Mouse (Mus musculus) ES-CJ7 (cell line): ENCODE results near the gene Tmc2.
A peak's percentile ranks its signal among the peaks of the same experiment; 100 is the strongest.

ENCODE experiments used
- DNase-seq: peaks from one replicate; pipeline ENCODE4 v3.0.0; 2011; ENCODE audit warnings: low read depth, low spot score

Tmc2 gene

DNA sequence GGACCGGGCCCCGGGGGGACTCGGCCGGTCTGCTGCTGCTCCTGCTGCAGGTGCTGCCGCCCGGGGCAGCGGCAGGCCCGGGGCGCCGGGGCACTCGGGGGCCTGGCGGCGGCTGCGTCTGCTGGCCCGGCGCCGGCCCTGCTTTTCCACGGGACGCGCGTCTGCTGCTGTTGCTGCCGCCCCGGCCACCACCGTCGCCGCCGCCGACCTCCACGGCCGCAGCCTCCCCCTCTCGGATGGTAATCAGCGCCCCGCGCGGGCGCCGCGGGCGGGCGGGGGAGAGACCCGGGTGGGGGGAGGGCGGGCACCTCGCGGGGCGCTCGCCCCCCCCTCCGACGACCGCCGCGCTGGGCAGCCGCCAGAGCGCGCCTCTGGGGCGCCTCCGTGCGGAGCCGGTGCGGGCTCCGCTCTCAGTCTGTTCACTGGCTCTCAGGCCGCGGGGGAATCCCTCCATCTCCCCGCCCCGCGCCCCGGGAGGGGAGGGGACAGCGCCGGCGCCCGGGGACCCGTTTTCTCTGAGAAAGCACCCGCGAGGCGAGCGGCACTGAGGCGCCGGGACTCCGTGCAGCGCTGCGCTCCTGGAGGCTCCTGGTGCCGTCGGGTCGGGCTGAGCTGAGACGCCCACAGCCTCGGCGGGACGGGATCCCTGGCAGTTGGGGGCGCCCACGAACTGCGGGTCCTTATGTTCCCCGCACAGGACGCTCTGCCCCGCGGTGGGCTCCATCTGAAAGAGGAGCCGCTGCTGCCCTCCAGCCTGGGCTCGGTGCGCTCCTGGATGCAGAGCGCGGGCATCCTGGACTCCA is 100.5 kb downstream of the Tmc2 start:
- DNase-seq = no peak

DNA sequence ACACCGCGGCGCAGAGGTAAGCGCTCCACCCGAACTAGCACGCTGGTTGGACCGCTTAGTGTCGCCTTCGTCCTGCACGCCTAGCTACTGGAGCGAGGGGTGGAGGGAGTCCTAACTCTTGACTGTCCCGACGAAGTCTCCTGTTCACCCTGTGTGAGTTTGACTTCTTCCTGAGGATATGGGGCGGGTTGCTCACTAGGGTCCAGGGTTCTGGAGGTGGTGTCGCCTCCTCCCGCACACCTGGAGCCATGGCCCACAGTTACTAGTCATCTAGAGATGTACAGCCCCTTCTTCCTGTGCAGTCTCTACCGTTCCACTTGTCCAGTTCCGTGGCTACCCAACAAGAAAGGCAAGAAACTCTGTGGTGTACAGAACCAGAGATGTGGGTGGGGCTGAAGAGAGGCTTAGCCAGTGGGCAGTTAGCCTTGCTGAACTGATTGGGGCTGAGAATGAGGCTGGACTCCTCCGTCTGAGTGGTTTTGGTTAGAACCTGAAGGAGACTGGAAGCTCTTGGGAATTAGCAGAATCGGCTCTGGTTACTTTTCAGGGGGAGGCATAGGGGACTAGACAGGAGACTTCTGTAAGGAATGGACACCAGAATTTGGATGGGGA is 101.2 kb downstream of the Tmc2 start:
- no peak for DNase-seq

DNA sequence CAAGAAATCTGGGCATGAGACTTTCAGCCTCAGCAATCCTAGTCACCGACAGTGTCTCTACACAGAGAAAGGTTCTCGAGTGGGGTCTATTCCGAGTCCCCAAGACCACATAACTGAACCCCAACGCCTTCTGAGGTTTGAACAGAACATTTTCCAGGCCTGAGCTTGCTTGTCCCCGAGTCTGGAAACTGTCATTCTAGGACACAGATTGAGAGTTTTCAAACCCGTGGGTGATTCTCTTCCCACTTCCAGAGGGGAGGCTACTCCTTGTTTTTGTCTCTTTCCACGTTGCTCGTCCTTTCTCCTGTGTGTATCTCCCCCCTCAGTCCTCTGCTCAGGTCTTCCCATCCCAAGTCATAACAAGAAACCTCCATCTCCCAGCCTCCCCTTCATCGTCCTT is 102.6 kb downstream of the Tmc2 start:
- DNase-seq = no peak

DNA sequence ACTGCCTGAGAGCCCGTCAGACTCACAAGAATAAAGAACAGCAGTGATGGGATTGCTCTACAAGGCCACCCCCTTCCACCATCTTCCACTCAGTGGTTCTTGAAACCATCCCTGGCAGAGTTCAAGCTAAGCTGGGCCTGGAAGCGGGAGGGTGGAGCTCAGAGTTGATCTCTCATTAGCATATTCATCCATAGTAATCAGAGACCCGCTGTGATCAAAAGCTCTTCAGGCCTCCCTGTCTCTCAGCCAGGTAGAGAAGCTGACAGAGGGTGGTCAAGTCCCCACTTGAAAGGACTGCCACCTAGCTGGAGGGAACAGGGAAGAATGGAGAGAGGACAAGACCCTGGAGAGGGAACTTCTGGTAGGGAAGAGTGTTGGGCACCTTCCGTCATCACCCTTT is 108.0 kb downstream of the Tmc2 start:
- peak; percentile 82 for DNase-seq
